Mouse (Mus musculus) splenic B cell, adult 2 months (primary cell): ENCODE measurements around the gene L3mbtl1.

Experiments
- DNase-seq: peaks from one replicate; pipeline ENCODE4 v3.0.0-alpha.2; 2011; ENCODE audit warnings: low read depth, low spot score
- H3K27me3 ChIP-seq: 2 replicates; pipeline ENCODE4 v1.6.1; 2012; ENCODE audit warnings: mild to moderate bottlenecking, low read length, moderate library complexity, mixed read lengths; ENCODE audit not compliant: control insufficient read depth, poor library complexity, insufficient read depth, severe bottlenecking
- H3K36me3 ChIP-seq: 2 replicates; pipeline ENCODE4 v1.6.1; 2012; ENCODE audit warnings: mild to moderate bottlenecking, low read length, moderate library complexity, mixed read lengths; ENCODE audit not compliant: control insufficient read depth, poor library complexity, insufficient read depth, severe bottlenecking

L3mbtl1 gene

GRCm38 (mm10) chr2:162969101-162969500, 25.8 kb downstream of the L3mbtl1 start:
- Histone ChIP-seq H3K36me3 (no peaks in the 10 kb centered on the region), H3K27me3 (no peaks in the 10 kb centered on the region)
- no peak for DNase-seq

DNA sequence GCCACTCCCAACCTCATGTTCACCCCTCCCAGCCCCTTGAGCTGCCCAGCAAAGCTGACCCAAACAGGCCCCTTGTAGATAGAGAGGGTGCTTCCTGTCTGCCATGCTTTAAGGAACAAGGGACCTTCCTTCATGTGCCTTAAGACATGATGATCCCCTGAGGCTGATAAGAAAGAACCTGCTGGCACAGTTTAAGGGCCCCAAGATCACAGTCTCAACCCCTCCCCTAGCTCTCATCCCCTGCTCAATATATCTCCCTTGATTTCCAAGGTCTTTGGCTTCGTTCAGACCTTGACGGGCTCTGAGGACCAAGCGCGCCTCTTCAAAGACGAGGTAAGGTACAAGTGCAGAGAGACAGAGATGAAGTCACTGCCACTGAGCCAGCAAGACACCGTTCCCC, 27.6 kb downstream of the L3mbtl1 start:
- no peak for DNase-seq
- Histone ChIP-seq H3K27me3 (no peaks in the 10 kb centered on the region), H3K36me3 (no peaks in the 10 kb centered on the region)

- DNase-seq: no peak
- Histone ChIP-seq H3K27me3 (no peaks in the 10 kb centered on the region), H3K36me3 (no peaks in the 10 kb centered on the region)
Measured at GRCm38 (mm10) chr2:162972752-162973151, 29.5 kb downstream of the L3mbtl1 start.

DNA sequence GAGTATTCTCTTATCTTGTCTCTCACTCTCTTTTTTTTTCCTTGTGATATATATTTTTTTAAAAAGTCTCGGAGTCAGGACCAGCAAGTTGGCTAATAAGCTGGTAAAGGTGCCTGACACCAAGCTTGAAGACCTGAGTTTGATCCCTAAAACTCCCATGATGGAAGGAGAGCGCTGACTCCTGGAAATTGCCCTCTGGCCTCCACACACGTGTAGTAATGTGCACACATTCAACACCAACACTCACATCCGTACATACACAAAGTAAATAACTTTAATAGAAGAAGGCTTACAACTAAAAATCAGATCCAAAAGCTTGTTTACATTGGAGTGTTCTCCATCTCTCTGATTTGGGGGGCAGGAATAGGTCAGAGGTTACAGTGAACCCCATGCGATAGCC, 29.9 kb downstream of the L3mbtl1 start:
- DNase-seq: no peak
- Histone ChIP-seq H3K36me3 (no peaks in the 10 kb centered on the region), H3K27me3 (no peaks in the 10 kb centered on the region)

- Histone ChIP-seq H3K36me3 (no peaks in the 10 kb centered on the region), H3K27me3 (no peaks in the 10 kb centered on the region)
- DNase-seq: no peak
Measured at GRCm38 (mm10) chr2:162973637-162974036, 30.4 kb downstream of the L3mbtl1 start.

- no peak for DNase-seq
- Histone ChIP-seq H3K36me3 (no peaks in the 10 kb centered on the region), H3K27me3 (no peaks in the 10 kb centered on the region)
Measured at GRCm38 (mm10) chr2:162975157-162975775, 32.0 kb downstream of the L3mbtl1 start.

DNA sequence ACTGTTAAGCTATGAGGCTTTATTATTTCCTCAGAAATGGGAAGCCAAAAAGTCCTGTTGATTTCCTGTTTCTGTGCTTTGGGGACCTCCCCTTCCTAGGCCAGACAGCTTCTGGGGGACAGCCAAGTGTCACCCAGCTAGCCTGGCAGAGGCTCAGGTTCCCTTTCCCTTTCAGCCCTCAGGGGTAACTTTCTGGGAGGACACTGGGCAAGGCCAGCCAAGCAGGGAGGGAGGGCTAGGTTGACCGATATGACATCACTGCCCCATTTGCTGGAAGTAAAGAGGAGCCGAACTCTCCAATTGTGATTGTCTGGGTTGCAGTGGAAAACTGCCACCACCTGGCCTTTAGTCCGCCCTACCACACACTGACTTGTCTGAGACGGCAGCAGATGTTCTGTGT, 32.7 kb downstream of the L3mbtl1 start:
- H3K36me3 ChIP-seq: no peaks in the 10 kb centered on the region
- no peaks in the 10 kb centered on the region for H3K27me3 ChIP-seq
- DNase-seq: no peak

GRCm38 (mm10) chr2:162984381-162984780, 41.1 kb downstream of the L3mbtl1 start:
- H3K27me3 ChIP-seq: peaks cover 2% of the 10 kb centered on the region; the same call in 1 of the 2 replicates
- DNase-seq: no peak
- no peaks in the 10 kb centered on the region for H3K36me3 ChIP-seq

- no peak for DNase-seq
- H3K27me3 ChIP-seq: peaks cover 2% of the 10 kb centered on the region; the same call in 1 of the 2 replicates
- H3K36me3 ChIP-seq: no peaks in the 10 kb centered on the region
Measured at GRCm38 (mm10) chr2:162985923-162986322, 42.7 kb downstream of the L3mbtl1 start.

- no peak for DNase-seq
- Histone ChIP-seq H3K27me3 (peaks cover 2% of the 10 kb centered on the region; the same call in 1 of the 2 replicates), H3K36me3 (no peaks in the 10 kb centered on the region)
Measured at GRCm38 (mm10) chr2:162986764-162987163, 43.5 kb downstream of the L3mbtl1 start.

DNA sequence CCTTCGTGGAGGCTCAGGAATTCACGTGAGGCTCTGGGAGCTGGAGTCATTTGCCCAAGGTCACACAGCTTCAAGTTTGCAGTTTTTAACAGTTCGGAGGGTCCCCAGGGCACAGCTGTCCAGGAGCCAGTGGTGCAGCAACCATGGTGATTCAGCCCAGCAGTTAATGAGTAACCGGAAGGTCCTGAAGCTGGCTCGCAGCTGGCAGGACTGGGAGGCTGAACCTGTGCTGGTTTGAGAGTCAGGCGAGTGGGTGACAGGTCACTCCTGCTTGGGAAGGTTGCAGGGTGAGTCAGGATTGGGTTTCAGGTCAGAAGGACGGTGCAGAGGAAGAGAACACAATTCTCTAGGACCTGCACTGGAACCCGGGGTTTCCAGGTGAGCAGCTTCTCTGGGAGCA, 43.9 kb downstream of the L3mbtl1 start, which contains the start of gene Sgk2:
Gene Sgk2, plus strand, starts transcription at position 113 of the 400 bp plus-strand sequence.
- no peaks in the 10 kb centered on the region for H3K36me3 ChIP-seq
- no peak for DNase-seq
- H3K27me3 ChIP-seq: peaks cover 2% of the 10 kb centered on the region; the same call in 1 of the 2 replicates

DNA sequence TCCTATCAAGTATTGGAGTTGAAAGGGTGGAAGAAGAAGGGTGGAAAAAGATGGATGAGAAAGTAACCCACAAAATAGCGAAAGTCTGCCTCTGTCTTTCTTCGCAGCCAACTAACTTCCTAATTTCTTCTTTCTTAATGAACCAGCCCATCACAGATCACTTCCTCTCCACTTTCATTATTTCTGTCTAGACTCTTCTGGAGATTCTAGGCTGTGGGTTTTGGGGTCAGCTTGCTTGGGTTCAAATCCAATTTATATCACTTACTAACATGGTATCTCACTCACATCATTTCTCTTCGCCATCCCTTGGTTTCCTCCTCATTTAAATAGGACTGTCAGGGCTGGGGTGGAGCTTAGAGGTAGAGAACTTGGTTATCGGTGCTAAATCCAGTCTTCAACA, 45.0 kb downstream of the L3mbtl1 start:
- Histone ChIP-seq H3K36me3 (no peaks in the 10 kb centered on the region), H3K27me3 (peaks cover 2% of the 10 kb centered on the region; the same call in 1 of the 2 replicates)
- no peak for DNase-seq

DNA sequence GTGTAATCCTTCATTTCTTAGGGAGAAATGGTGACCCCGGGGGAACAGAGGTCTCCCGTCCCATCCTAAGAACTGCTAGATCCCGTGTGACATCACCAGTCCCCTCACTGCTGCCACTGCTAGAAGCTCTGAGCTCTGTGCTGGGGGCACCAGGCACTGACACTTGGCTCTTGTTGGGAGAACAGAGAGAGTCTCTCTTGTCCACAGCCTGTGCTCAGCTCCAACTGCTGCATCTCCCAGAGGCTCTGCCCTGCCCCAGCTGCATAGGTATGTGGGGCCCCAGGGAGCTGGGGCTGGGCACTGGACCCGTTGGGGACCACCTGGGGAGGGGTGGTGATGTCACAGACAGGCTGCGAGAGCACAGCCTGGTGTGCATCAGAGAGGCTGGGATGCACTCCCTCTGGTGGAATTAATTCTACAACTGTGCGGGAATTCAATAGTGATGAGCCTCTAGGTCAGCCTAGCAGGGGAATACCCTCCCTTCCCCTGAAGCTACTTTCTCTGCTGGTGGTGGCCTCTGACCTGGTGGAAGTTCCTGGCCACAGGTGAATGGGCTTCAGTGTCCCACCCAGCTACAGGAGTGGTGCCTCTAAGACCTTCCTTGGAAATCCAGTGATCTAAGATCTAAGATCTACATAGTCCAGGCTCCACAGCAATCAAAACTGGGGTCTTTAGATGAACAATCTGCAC, 48.3 kb downstream of the L3mbtl1 start:
- no peaks in the 10 kb centered on the region for H3K36me3 ChIP-seq
- no peak for DNase-seq
- peaks cover 2% of the 10 kb centered on the region; the same call in 1 of the 2 replicates for H3K27me3 ChIP-seq

DNA sequence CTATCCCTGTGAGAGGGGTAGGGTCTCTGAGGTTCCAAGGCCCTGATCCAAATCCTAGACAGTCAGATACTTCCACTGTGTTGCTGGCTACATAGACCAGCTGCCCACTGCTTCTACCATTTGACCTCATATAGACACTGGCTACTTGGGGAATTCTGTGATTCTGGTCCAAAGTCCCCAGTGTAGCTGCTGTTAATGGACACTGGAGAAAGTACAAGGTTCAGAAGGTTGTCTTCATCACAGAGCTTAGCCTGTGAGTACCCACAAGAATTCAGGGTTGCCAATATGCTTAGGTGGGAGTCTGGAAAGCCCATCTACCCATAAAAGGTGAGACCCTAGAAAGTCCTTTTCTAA, 48.8 kb downstream of the L3mbtl1 start:
- Histone ChIP-seq H3K27me3 (peaks cover 2% of the 10 kb centered on the region; the same call in 1 of the 2 replicates), H3K36me3 (no peaks in the 10 kb centered on the region)
- DNase-seq: no peak

- H3K36me3 ChIP-seq: no peaks in the 10 kb centered on the region
- no peak for DNase-seq
- H3K27me3 ChIP-seq: no peaks in the 10 kb centered on the region
Measured at GRCm38 (mm10) chr2:162993881-162994616, 50.8 kb downstream of the L3mbtl1 start.
